Mouse (Mus musculus) midbrain, embryonic 13.5 days (tissue): Measurements from ENCODE around the gene Dazl. TPM values are rescaled to one million over a fixed set of nuclear protein-coding genes. Genes with fewer than 3 reads are reported as not detected.
A peak's percentile ranks its signal among the peaks of the same experiment; 100 is the strongest.

Experiments used
- ATAC-seq: fragments of 200-750 bp; cut with Nextera tagmentation; 2 replicates; pipeline ENCODE4 v1.8.0; 2017; ENCODE audit warnings: mild to moderate bottlenecking, moderate TSS enrichment, moderate library complexity
- H3K27ac ChIP-seq: fragments of 300-500 bp; sonication (generic); 2 replicates; pipeline ENCODE4 v1.5.1; 2015; ENCODE audit warnings: inconsistent platforms, mild to moderate bottlenecking, moderate library complexity
- H3K27me3 ChIP-seq: fragments of 300-500 bp; sonication (generic); 2 replicates; pipeline ENCODE4 v1.6.1; 2015; ENCODE audit warnings: mild to moderate bottlenecking, inconsistent platforms
- H3K36me3 ChIP-seq: fragments of 300-500 bp; sonication (generic); 2 replicates; pipeline ENCODE4 v1.6.1; 2015; ENCODE audit warnings: mild to moderate bottlenecking, inconsistent platforms
- H3K4me1 ChIP-seq: fragments of 300-500 bp; sonication (generic); replicated peaks from 2 replicates; pipeline ENCODE4 v1.6.1; 2015; ENCODE audit warnings: inconsistent platforms
- H3K4me2 ChIP-seq: fragments of 300-500 bp; sonication (generic); replicated peaks from 2 replicates; pipeline ENCODE4 v1.6.1; 2015; ENCODE audit warnings: moderate library complexity, mild to moderate bottlenecking, inconsistent platforms
- H3K4me3 ChIP-seq: fragments of 300-500 bp; sonication (generic); replicated peaks from 2 replicates; pipeline ENCODE4 v1.5.1; 2015; ENCODE audit warnings: mild to moderate bottlenecking, inconsistent platforms
- H3K9ac ChIP-seq: fragments of 300-500 bp; sonication (generic); replicated peaks from 2 replicates; pipeline ENCODE4 v1.6.1; 2015; ENCODE audit warnings: mild to moderate bottlenecking, inconsistent platforms
- H3K9me3 ChIP-seq: fragments of 300-500 bp; sonication (generic); 2 replicates; pipeline ENCODE4 v1.6.1; 2016; ENCODE audit warnings: mild to moderate bottlenecking, inconsistent platforms
- WGBS: fragments of 180-500 bp; shearing (Covaris S2); methylation state at CpG from one replicate; pipeline ENCODE4 v1.1.7; 2015; 5-methylcytosine and 5-hydroxymethylcytosine counted together
- polyA plus RNA-seq: library from polyadenylated mRNA; unstranded; fragments of >200 nt; fragmentation: Nextera tagmentation; extraction: Ambion mirVana; gene quantifications from 2 replicates; pipeline ENCODE4 v1.2.1, GENCODE M21; 2015

Dazl gene
- polyA plus RNA-seq, 1 experiment from 2014 or later: 0.27 TPM

DNA sequence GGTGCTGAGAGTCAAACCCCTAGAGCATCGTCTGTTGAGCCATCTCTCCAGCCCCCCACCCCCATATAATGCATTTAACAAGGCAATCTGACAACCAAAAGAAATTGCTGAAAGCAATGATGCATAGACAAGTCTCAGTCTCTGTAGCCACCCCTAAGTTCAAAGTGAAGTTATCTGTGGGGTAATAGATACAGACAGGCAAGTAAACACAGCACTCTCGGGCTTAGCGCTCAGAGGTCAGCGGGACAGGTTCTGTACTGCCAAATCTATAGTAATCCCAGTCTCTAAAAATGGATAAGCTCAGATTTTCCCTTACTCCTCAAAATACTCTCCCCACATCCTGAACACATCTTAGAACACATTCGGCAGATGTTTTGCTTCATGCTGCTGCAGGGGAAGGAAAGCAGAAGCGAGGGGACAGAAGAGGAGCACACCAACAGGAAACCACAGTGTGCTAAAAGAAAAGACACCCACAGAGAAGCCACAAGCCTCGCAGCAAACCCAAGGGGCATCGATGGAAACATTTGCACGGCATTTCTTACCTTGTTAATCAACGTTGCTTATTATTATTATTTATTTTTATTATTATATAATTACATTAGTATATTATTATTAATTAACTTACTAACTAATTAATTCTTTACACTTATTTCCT lies 16.8 kb upstream of the Dazl start:
- H3K9ac ChIP-seq: no peak overlapping the region

DNA sequence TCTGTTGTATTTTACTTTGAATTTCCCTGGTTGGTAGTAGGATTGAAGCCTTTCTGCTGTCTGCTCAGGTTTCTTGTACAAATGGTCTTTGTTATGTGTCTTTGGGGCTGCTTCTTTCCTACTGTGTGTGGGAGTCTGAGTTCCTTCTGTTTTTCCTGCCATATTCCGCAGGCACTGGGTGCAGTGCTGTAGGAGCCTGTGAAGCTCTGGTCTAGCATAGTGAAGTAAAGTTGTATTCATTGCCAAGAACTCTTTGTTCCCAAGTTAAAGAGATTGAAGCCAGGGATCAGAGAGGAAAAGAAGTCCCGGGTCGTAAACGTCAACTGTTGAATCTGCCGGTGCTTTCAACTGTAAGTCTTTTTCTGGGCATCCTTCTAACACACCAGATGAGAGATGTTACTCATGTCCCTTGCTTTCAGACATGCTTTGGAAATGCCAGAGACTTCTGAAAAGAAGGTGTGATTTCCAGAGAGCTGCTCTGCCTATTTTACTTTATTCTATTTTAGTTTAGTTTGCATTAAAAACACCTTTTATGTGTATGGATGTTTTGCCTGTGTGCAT lies 16.2 kb upstream of the Dazl start:
- peaks cover 4% of the 10 kb centered on the region; the same call in 1 of the 2 replicates for H3K4me1 ChIP-seq
- 80% methylated on average over 5 of the region's 5 CpGs for WGBS
- H3K36me3 ChIP-seq: no peaks in the 10 kb centered on the region
- H3K9ac ChIP-seq: no peak overlapping the region
- no peak overlapping the region for H3K4me2 ChIP-seq
- no peak for ATAC-seq
- H3K9me3 ChIP-seq: no peaks in the 10 kb centered on the region
- no peaks in the 10 kb centered on the region for H3K27me3 ChIP-seq
- H3K27ac ChIP-seq: no peak overlapping the region
- no peak overlapping the region for H3K4me3 ChIP-seq

More for the DNA sequence above, 16.8 kb upstream of the Dazl start:
- Histone ChIP-seq H3K27me3 (no peaks in the 10 kb centered on the region), H3K4me2 (no peak overlapping the region), H3K4me3 (no peak overlapping the region), H3K27ac (no peak overlapping the region), H3K36me3 (no peaks in the 10 kb centered on the region), H3K9me3 (no peaks in the 10 kb centered on the region), H3K4me1 (peaks cover 4% of the 10 kb centered on the region; the same call in 1 of the 2 replicates)
- 72% methylated on average over 10 of the region's 10 CpGs for WGBS
- no peak for ATAC-seq

DNA sequence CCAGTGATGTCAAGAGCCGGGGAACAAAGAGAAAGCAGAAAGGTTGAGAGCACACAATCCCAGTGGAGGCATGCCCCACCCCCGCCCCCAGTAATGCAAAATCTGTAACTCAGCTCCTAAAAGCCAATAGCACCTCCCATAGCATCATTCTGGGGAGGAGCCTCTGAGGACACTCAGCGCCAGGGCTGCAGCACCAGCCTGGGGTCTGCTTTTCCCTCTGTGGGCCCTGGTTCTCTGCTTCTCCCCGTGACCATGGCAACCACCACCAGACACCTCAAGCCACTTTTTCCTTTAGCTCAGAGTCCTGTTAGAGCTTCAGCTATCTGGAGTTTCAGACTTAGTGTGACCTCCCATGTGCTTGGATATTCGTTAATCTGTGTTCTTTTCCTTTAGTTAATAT lies 15.4 kb upstream of the Dazl start:
- no peak overlapping the region for H3K4me3 ChIP-seq
- no peak overlapping the region for H3K4me2 ChIP-seq
- no peaks in the 10 kb centered on the region for H3K9me3 ChIP-seq
- no peaks in the 10 kb centered on the region for H3K36me3 ChIP-seq
- no peaks in the 10 kb centered on the region for H3K27me3 ChIP-seq
- no peak overlapping the region for H3K27ac ChIP-seq
- 56% methylated on average over 5 of the region's 5 CpGs for WGBS
- ATAC-seq: peak; percentile 48; the same call in 1 of the 2 replicates
- peaks cover 4% of the 10 kb centered on the region; the same call in 1 of the 2 replicates for H3K4me1 ChIP-seq
- H3K9ac ChIP-seq: no peak overlapping the region

DNA sequence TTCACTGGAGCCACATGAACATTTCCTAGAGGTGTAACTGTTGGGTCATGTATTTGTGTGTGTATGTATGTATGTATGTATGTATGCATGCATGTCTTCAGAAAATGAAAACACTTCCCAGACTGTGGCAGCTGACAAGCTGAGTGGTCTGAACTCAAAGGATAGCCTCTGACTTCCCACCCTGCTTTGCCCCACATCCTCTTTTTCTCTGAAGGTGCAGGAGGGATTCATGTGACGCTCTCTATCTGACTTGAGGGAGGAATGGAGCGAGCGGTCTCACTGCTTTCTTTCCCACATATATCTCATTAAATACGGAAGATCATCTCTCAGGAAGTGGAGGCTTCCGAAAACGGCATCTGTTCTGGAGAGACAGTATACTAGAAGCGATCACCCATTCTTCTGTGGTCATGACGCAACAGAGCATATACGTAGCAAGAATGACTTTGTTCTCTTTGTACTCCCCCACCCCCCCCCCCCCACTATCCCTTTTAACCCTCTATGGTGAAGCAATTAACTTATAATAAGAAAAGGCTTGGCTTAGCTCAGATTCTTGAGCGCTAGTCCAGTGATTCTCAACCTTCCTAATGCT lies 14.7 kb upstream of the Dazl start:
- H3K27ac ChIP-seq: no peak overlapping the region
- no peaks in the 10 kb centered on the region for H3K9me3 ChIP-seq
- no peak for ATAC-seq
- no peak overlapping the region for H3K4me2 ChIP-seq
- 91% methylated on average over 10 of the region's 10 CpGs for WGBS
- peaks cover 4% of the 10 kb centered on the region; the same call in 1 of the 2 replicates for H3K4me1 ChIP-seq
- no peak overlapping the region for H3K9ac ChIP-seq
- H3K27me3 ChIP-seq: no peaks in the 10 kb centered on the region
- no peaks in the 10 kb centered on the region for H3K36me3 ChIP-seq
- H3K4me3 ChIP-seq: no peak overlapping the region

DNA sequence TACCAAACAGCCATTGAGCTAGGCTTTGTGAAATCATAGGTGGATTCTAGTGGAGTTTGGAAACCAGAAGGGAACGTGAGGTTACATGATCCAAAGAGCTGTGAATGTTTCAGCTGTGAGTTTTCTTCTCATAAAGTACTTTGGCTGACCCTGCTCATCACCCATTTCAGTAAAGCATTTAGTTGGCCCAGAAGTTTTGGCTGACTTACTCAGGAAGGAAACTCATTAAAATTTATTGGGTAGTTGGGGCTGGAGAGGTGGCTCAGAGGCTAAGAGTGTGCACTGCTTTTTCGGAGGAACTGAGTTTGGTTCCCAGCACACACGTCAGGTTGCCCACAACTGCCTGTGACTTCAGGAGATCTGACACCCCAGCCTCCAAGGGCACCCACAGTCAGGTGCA lies 9.4 kb upstream of the Dazl start:
- H3K4me1 ChIP-seq: no peaks in the 10 kb centered on the region
- no peaks in the 10 kb centered on the region for H3K36me3 ChIP-seq
- WGBS: 91% methylated on average over 3 of the region's 3 CpGs
- no peaks in the 10 kb centered on the region for H3K27me3 ChIP-seq
- no peak overlapping the region for H3K27ac ChIP-seq
- no peak overlapping the region for H3K4me3 ChIP-seq
- no peak for ATAC-seq
- H3K9ac ChIP-seq: no peak overlapping the region
- no peaks in the 10 kb centered on the region for H3K9me3 ChIP-seq
- H3K4me2 ChIP-seq: no peak overlapping the region

DNA sequence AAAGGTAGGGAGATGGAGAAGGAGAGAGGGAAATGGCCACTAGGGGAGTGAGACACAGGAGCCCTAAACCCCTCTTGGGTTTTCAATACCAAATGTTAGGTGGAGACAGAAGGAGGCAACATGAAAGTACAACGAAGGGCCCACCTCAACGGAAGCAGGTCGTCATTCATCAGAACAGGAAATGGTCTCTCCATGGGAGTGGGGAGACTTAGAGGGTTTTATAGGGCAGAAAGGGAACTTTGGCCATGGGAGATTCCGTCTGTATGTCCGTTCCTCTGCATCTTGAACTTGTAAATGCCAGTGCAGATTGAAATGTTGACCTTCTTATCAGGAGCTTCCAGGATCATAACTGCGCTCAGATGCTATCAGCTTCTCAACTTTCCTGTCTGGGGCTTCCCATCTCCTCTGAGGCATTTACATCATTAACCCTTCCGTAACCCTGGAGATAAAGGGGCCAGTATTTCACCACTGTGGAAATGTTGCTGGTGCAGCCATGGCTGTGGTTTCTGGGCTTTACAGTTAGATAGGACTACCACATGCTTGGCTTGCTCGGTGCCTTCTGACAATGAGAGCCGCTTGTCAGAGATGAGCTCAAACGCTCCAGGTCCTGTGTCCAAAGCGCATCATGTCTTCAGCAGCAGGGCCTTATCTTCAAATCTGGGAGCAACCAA lies 6.9 kb upstream of the Dazl start:
- Histone ChIP-seq H3K9ac (no peak overlapping the region), H3K4me1 (no peaks in the 10 kb centered on the region), H3K9me3 (no peaks in the 10 kb centered on the region), H3K4me3 (no peak overlapping the region), H3K27ac (no peak overlapping the region), H3K27me3 (no peaks in the 10 kb centered on the region), H3K4me2 (no peak overlapping the region), H3K36me3 (no peaks in the 10 kb centered on the region)
- 93% methylated on average over 11 of the region's 11 CpGs for WGBS
- ATAC-seq: no peak

DNA sequence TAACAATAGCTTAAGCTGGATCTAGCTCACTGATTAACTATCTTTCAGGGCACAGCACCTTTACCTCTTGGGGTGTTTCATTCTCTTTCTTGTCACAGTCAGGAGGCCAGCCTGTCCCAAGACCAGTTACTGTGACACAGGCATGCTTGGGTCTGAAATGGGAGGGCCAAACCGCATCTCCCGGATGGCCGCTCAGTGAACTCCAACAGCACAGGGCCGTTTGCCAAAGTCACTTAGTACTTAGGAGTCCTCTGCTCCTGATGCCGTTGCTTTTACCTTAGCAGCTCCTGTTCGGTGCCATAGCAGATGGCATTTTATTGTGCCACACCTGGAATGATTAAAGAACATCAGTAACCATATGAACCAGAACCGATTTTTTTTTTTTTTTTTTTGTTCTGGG lies 5.4 kb upstream of the Dazl start:
- Histone ChIP-seq H3K36me3 (no peaks in the 10 kb centered on the region), H3K27ac (no peak overlapping the region), H3K27me3 (no peaks in the 10 kb centered on the region), H3K4me1 (no peaks in the 10 kb centered on the region), H3K9ac (no peak overlapping the region), H3K4me2 (no peak overlapping the region), H3K4me3 (no peak overlapping the region), H3K9me3 (peaks cover 1% of the 10 kb centered on the region; the same call in 1 of the 2 replicates)
- 84% methylated on average over 7 of the region's 7 CpGs for WGBS
- no peak for ATAC-seq

DNA sequence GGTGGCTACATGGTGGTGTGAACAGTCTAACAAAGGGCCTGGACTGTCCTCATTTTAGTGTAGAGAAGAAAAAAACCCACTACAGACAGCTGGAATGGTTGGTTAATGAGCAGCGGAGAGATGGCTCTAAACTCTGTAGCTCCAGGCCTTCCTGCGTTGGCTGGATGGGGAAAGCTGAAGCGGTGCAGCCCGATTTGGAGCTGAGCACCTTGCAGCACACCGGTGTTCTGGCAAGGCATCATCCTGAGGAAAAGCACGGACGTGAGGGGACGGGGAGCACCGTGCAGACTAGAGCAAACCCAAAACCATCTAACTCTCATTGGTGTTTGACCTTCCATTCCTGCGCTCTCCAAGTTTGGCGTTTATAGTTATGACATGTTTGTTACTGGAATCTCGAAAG lies 1.3 kb upstream of the Dazl start:
- Histone ChIP-seq H3K4me1 (no peaks in the 10 kb centered on the region), H3K9me3 (peaks cover 10% of the 10 kb centered on the region; the same call in 1 of the 2 replicates), H3K4me2 (no peak overlapping the region), H3K4me3 (no peak overlapping the region), H3K9ac (no peak overlapping the region), H3K27ac (no peak overlapping the region), H3K36me3 (no peaks in the 10 kb centered on the region; the same call in 1 of the 2 replicates), H3K27me3 (no peaks in the 10 kb centered on the region)
- no peak for ATAC-seq
- 83% methylated on average over 12 of the region's 12 CpGs for WGBS

DNA sequence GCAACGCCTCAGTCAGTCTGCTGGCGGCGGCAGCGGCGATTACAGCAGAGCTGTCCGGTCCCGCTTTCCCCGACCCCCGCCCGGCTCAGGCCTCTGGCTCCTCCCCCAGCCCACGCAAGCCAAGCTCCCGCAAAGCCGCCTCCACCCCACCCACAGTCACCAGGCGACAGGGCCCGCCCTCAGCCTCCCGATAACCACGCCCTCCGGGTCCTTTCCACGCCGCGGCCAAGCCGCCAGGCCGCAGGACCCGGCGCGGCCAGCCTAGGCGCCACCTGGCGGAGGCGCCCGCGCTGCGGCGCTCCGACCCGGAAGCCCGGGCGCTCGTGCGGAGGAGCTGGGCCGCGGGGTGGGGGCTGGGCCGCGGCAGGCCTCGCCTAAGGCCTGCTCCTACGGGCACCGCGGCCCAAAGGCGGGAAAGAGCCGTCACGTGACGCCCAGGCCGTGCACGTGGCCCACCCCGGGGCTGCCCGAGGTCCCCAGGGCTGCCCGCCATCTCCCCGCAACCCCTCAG lies 720 bp downstream of the Dazl start:
- H3K9ac ChIP-seq: peak overlapping the region; percentile 59
- no peaks in the 10 kb centered on the region; the same call in 1 of the 2 replicates for H3K36me3 ChIP-seq
- H3K27me3 ChIP-seq: no peaks in the 10 kb centered on the region
- peaks cover 10% of the 10 kb centered on the region; the same call in 1 of the 2 replicates for H3K9me3 ChIP-seq
- H3K4me3 ChIP-seq: peak overlapping the region; percentile 44
- no peaks in the 10 kb centered on the region for H3K4me1 ChIP-seq
- peak; percentile 95 for ATAC-seq
- H3K4me2 ChIP-seq: peak overlapping the region; percentile 53
- 6% methylated on average over 55 of the region's 57 CpGs for WGBS
- H3K27ac ChIP-seq: no peak overlapping the region

DNA sequence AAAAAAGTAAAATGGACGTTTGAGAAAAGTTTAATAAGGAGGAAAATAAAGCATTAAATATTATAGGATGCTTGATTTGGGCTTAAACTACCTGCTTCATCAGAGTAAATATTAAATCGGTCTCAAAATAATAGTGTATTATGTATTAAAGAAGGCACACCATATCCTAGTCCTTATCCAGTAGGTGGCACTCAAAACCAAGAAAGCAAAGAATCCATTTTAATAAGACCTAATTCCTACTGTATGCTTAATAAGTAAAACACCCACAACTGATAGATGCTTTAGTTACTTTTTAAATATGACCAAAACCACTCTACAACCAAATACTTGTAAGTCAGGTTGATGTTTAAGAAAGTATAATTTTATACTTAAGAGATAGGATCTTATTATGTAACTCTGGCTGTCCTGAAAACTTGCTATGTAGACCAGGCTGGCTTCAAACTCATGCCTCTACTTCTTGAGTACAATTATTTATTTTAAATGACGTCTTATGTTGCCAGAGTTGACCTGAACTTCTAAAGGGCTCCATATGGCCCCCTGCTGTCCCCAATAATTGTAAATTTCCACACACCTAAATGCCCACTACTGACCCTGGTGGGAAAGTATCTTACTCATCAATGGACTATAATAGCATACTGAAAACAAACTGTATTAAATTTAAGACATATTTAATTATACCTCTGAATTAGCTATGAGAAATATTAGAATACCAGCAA lies 1.8 kb downstream of the Dazl start:
- Histone ChIP-seq H3K9ac (no peak overlapping the region), H3K27ac (no peak overlapping the region), H3K27me3 (no peaks in the 10 kb centered on the region), H3K4me1 (no peaks in the 10 kb centered on the region), H3K9me3 (peaks cover 10% of the 10 kb centered on the region; the same call in 1 of the 2 replicates), H3K36me3 (no peaks in the 10 kb centered on the region; the same call in 1 of the 2 replicates), H3K4me2 (no peak overlapping the region), H3K4me3 (no peak overlapping the region)
- ATAC-seq: no peak
- WGBS: 19% methylated on average over 3 of the region's 3 CpGs

DNA sequence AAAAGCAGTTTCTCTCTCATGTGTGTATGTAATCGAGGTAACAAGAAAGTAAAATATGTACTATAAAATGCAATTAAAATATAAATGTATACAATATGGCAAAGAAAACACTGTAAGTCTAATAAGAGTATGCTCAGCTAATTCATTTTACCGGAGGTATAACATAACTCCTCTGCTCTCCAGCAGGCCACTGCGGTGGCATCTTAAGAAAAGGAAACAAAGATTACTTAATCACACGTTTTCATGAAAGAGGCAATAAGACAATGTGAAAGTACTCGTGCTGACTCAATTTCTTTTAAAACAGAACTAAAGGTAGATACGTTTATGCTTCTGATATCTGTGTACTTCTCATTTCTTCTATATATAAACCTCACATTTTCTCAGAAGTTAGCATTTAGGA lies 8.6 kb downstream of the Dazl start:
- no peak overlapping the region for H3K27ac ChIP-seq
- no peaks in the 10 kb centered on the region for H3K9me3 ChIP-seq
- no peak overlapping the region for H3K9ac ChIP-seq
- no peak overlapping the region for H3K4me3 ChIP-seq
- 70% methylated on average over 6 of the region's 6 CpGs for WGBS
- H3K27me3 ChIP-seq: no peaks in the 10 kb centered on the region
- H3K4me2 ChIP-seq: no peak overlapping the region
- ATAC-seq: no peak
- H3K36me3 ChIP-seq: no peaks in the 10 kb centered on the region
- H3K4me1 ChIP-seq: no peaks in the 10 kb centered on the region
